In genomic region chr4:65770952-65771351, GRCm38 (mm10) we compare ENCODE assay signal across 22 mouse cellular contexts.
DNase-seq lines count a peak whose midpoint lies in the region; ATAC-seq and TF ChIP-seq lines count a peak whose summit lies in the region.
"Had no signal": no experiment of that assay in that cellular context is flagged by ENCODE, and none has a peak within 500 bp of the region (broad histone marks: within the 10 kb centered on the region; RNA-seq: fewer than 3 reads in every experiment).

No protein-coding gene starts in this region.

- ATAC-seq in kidney, embryonic 14.5 days (ENCODE audit: low FRiP score, low TSS enrichment): 0 out of 2 replicates have a peak, but pooled peaks have one; percentile 76
- peak; percentile 66; the same call in 1 of the 2 replicates for ATAC-seq in kidney, embryonic 15.5 days (replicated peaks; ENCODE audit: low FRiP score)
- ATAC-seq in kidney, embryonic 16.5 days (ENCODE audit: low FRiP score, low TSS enrichment): no peak
- ATAC-seq in kidney, postnatal 0 days (replicated peaks; ENCODE audit: low FRiP score, low read depth): no peak
- ATAC-seq: activated CD4-positive, CD25-positive, alpha-beta regulatory T cell, adult 4 months; CD4-positive, CD25-positive, alpha-beta regulatory T cell, adult 4 months; Patski had no signal

- no peak for TF ChIP-seq CTCF in cerebellum, adult 2 months (IDR thresholded peaks at IDR 0.05; ENCODE audit: borderline replicate concordance, insufficient read depth, low read depth, low read length)
- TF ChIP-seq CTCF in kidney, adult 2 months (conservative IDR thresholded peaks at IDR 0.05; ENCODE audit: insufficient read depth, insufficient read length, low read depth, low read length): no peak
- TF ChIP-seq CTCF in kidney, postnatal 0 days (IDR thresholded peaks at IDR 0.05; ENCODE audit: low read depth): no peak

- H3K4me3 ChIP-seq in cerebellum, adult 2 months (replicated peaks; ENCODE audit: insufficient read depth, low read depth, low read length): no peak overlapping the region
- no peak overlapping the region for H3K4me3 ChIP-seq in kidney, embryonic 14.5 days (ENCODE audit: low read length)
- no peak overlapping the region for H3K4me3 ChIP-seq in kidney, adult 2 months (ENCODE audit: insufficient read depth, low read depth, low read length)
- no peak overlapping the region for H3K4me3 ChIP-seq in kidney, embryonic 15.5 days (replicated peaks)
- H3K4me3 ChIP-seq in kidney, embryonic 16.5 days (ENCODE audit: low read length): no peak overlapping the region
- no peak overlapping the region for H3K4me3 ChIP-seq in kidney, postnatal 0 days (replicated peaks; ENCODE audit: low read depth, low read length)

- peak overlapping the region; percentile 21; the same call in 1 of the 2 replicates for H3K27ac ChIP-seq in cerebellum, adult 2 months (ENCODE audit: insufficient read depth, low read length)
- no peak overlapping the region for H3K27ac ChIP-seq in kidney, embryonic 14.5 days (ENCODE audit: low read depth, low read length)
- no peak overlapping the region for H3K27ac ChIP-seq in kidney, adult 2 months (ENCODE audit: insufficient read depth, low read depth, low read length)
- H3K27ac ChIP-seq in kidney, embryonic 15.5 days: no peak overlapping the region
- no peak overlapping the region for H3K27ac ChIP-seq in kidney, embryonic 16.5 days (ENCODE audit: low read length)
- no peak overlapping the region for H3K27ac ChIP-seq in kidney, postnatal 0 days

- H3K9me3 ChIP-seq in kidney, embryonic 14.5 days (ENCODE audit: control insufficient read depth, low read length): no peaks in the 10 kb centered on the region
- H3K9me3 ChIP-seq in kidney, embryonic 15.5 days (replicated peaks): no peaks in the 10 kb centered on the region
- H3K9me3 ChIP-seq in kidney, embryonic 16.5 days (ENCODE audit: low read length): no peaks in the 10 kb centered on the region
- no peaks in the 10 kb centered on the region for H3K9me3 ChIP-seq in kidney, postnatal 0 days (replicated peaks; ENCODE audit: low read length)

- TF ChIP-seq POLR2A in cerebellum, adult 2 months (IDR thresholded peaks at IDR 0.05; ENCODE audit: borderline replicate concordance, insufficient read depth, low read length): no peak
- TF ChIP-seq POLR2A in kidney, adult 2 months (IDR thresholded peaks at IDR 0.05; ENCODE audit: low read depth, low read length): no peak

- H3K9ac ChIP-seq in kidney, embryonic 14.5 days (ENCODE audit: low read depth, low read length): no peak overlapping the region
- H3K9ac ChIP-seq in kidney, embryonic 15.5 days: no peak overlapping the region
- no peak overlapping the region for H3K9ac ChIP-seq in kidney, embryonic 16.5 days (replicated peaks; ENCODE audit: low read length)
- H3K9ac ChIP-seq in kidney, postnatal 0 days (ENCODE audit: low read depth, low read length): no peak overlapping the region

- H3K4me2 ChIP-seq in kidney, embryonic 14.5 days (replicated peaks; ENCODE audit: low read depth, low read length): no peak overlapping the region
- H3K4me2 ChIP-seq in kidney, embryonic 15.5 days: no peak overlapping the region
- no peak overlapping the region for H3K4me2 ChIP-seq in kidney, embryonic 16.5 days (replicated peaks; ENCODE audit: low read depth, low read length)
- no peak overlapping the region for H3K4me2 ChIP-seq in kidney, postnatal 0 days (ENCODE audit: low read length)

- WGBS in cerebellum, adult 2 months: 91% methylated on average over 4 of the region's 4 CpGs
- 73% methylated on average over 4 of the region's 4 CpGs for WGBS in kidney, embryonic 14.5 days
- 51% methylated on average over 4 of the region's 4 CpGs for WGBS in kidney, adult 2 months
- 64% methylated on average over 4 of the region's 4 CpGs for WGBS in kidney, embryonic 15.5 days
- 56% methylated on average over 4 of the region's 4 CpGs for WGBS in kidney, embryonic 16.5 days
- WGBS in kidney, postnatal 0 days: 60% methylated on average over 4 of the region's 4 CpGs

- H3K36me3 ChIP-seq in kidney, embryonic 14.5 days (ENCODE audit: control insufficient read depth, insufficient read depth, low read length): no peaks in the 10 kb centered on the region
- H3K36me3 ChIP-seq in kidney, adult 2 months (ENCODE audit: control insufficient read depth, insufficient read depth, low read length): no peaks in the 10 kb centered on the region
- H3K36me3 ChIP-seq in kidney, embryonic 15.5 days: no peaks in the 10 kb centered on the region
- H3K36me3 ChIP-seq in kidney, embryonic 16.5 days (ENCODE audit: insufficient read depth, low read length): no peaks in the 10 kb centered on the region
- H3K36me3 ChIP-seq in kidney, postnatal 0 days (ENCODE audit: insufficient read depth, low read length): no peaks in the 10 kb centered on the region
- H3K36me3 ChIP-seq: G1E had no signal

- DNase-seq in cerebellum, adult 2 months: no peak
- DNase-seq in cerebellum, adult 8-10 months: no peak
- DNase-seq in kidney, adult 2 months: no peak
- peak; percentile 27 for DNase-seq in kidney, postnatal 0 days (ENCODE audit: low spot score)
- DNase-seq in kidney, postnatal 14 days: no peak
- DNase-seq: adrenal gland, adult 2 months; adrenal gland, adult 8-10 months; adrenal gland, postnatal 10 days; adrenal gland, postnatal 14 days; adrenal gland, postnatal 25 days; adrenal gland, postnatal 36 days; B cell, adult 2 months; cerebellum, adult 11 months; cerebellum, adult 11-12 months had no signal

- peaks cover 5% of the 10 kb centered on the region; the same call in 1 of the 2 replicates for H3K4me1 ChIP-seq in cerebellum, adult 2 months (ENCODE audit: control insufficient read depth, insufficient read depth, low read length)
- H3K4me1 ChIP-seq in kidney, embryonic 14.5 days (ENCODE audit: control insufficient read depth, insufficient read depth, low read length): no peaks in the 10 kb centered on the region
- no peaks in the 10 kb centered on the region for H3K4me1 ChIP-seq in kidney, adult 2 months (ENCODE audit: control insufficient read depth, insufficient read depth, low read length)
- no peaks in the 10 kb centered on the region for H3K4me1 ChIP-seq in kidney, embryonic 15.5 days
- H3K4me1 ChIP-seq in kidney, embryonic 16.5 days (ENCODE audit: insufficient read depth, low read length): no peaks in the 10 kb centered on the region
- no peaks in the 10 kb centered on the region for H3K4me1 ChIP-seq in kidney, postnatal 0 days (replicated peaks; ENCODE audit: insufficient read depth, low read length)

- no peaks in the 10 kb centered on the region for H3K27me3 ChIP-seq in cerebellum, adult 2 months (ENCODE audit: control insufficient read depth, insufficient read depth, low read length)
- H3K27me3 ChIP-seq in kidney, embryonic 14.5 days (ENCODE audit: control insufficient read depth, insufficient read depth, low read length): no peaks in the 10 kb centered on the region
- H3K27me3 ChIP-seq in kidney, adult 2 months (replicated peaks; ENCODE audit: control insufficient read depth, insufficient read depth, low read length): no peaks in the 10 kb centered on the region
- no peaks in the 10 kb centered on the region for H3K27me3 ChIP-seq in kidney, embryonic 15.5 days
- no peaks in the 10 kb centered on the region for H3K27me3 ChIP-seq in kidney, embryonic 16.5 days (ENCODE audit: insufficient read depth, low read length)
- H3K27me3 ChIP-seq in kidney, postnatal 0 days (ENCODE audit: insufficient read depth, low read length): no peaks in the 10 kb centered on the region
- H3K27me3 ChIP-seq: CH12.LX, Patski had no signal

Comparison
In these comparisons a context has a peak if more than half of its experiments do, and no peak if none do; other contexts are left out.
1. ATAC-seq: peak in kidney, embryonic 14.5 days (single experiment) and kidney, embryonic 15.5 days (single experiment); none in kidney, embryonic 16.5 days (single experiment) and kidney, postnatal 0 days (single experiment).